Mouse (Mus musculus): ENCODE measurements around the gene Cdc14a.

Gene Cdc14a

GRCm38 (mm10) chr3:116329976-116330375 lies 93.9 kb downstream of the Cdc14a start:
- DNase-seq (ENCODE audit: low read depth, low spot score) = no peak

GRCm38 (mm10) chr3:116329023-116329762 lies 94.6 kb downstream of the Cdc14a start:
- no peak for DNase-seq (ENCODE audit: low read depth, low spot score)

- DNase-seq (ENCODE audit: low read depth, low spot score) = no peak
Measured at GRCm38 (mm10) chr3:116327616-116328004, 96.2 kb downstream of the Cdc14a start.

- peak; percentile 87 for DNase-seq (ENCODE audit: low read depth, low spot score)
Measured at GRCm38 (mm10) chr3:116327001-116327615, 96.7 kb downstream of the Cdc14a start.

- DNase-seq (ENCODE audit: low read depth, low spot score) = no peak
Measured at GRCm38 (mm10) chr3:116325501-116325900, 98.3 kb downstream of the Cdc14a start.

GRCm38 (mm10) chr3:116319696-116320095 lies 104.1 kb downstream of the Cdc14a start:
- no peak for DNase-seq (ENCODE audit: low read depth, low spot score)

GRCm38 (mm10) chr3:116311838-116312237 lies 112.0 kb downstream of the Cdc14a start:
- no peak for DNase-seq (ENCODE audit: low read depth, low spot score)

- DNase-seq (ENCODE audit: low read depth, low spot score) = no peak
Measured at GRCm38 (mm10) chr3:116311173-116311572, 112.7 kb downstream of the Cdc14a start.

- DNase-seq (ENCODE audit: low read depth, low spot score) = no peak
Measured at GRCm38 (mm10) chr3:116310672-116311071, 113.2 kb downstream of the Cdc14a start.

- DNase-seq (ENCODE audit: low read depth, low spot score) = no peak
Measured at GRCm38 (mm10) chr3:116310033-116310432, 113.8 kb downstream of the Cdc14a start.

- no peak for DNase-seq (ENCODE audit: low read depth, low spot score)
Measured at GRCm38 (mm10) chr3:116304800-116305753, 118.8 kb downstream of the Cdc14a start.

GRCm38 (mm10) chr3:116302581-116302980 lies 121.3 kb downstream of the Cdc14a start:
- DNase-seq (ENCODE audit: low read depth, low spot score) = no peak

GRCm38 (mm10) chr3:116301754-116302153 lies 122.1 kb downstream of the Cdc14a start:
- DNase-seq (ENCODE audit: low read depth, low spot score) = no peak

GRCm38 (mm10) chr3:116298727-116299126 lies 125.1 kb downstream of the Cdc14a start:
- DNase-seq (ENCODE audit: low read depth, low spot score) = no peak

- DNase-seq (ENCODE audit: low read depth, low spot score) = no peak
Measured at GRCm38 (mm10) chr3:116298003-116298402, 125.8 kb downstream of the Cdc14a start.

GRCm38 (mm10) chr3:116297170-116297569 lies 126.7 kb downstream of the Cdc14a start:
- no peak for DNase-seq (ENCODE audit: low read depth, low spot score)

GRCm38 (mm10) chr3:116290041-116290815 lies 133.6 kb downstream of the Cdc14a start:
- no peak for DNase-seq (ENCODE audit: low read depth, low spot score)

- DNase-seq (ENCODE audit: low read depth, low spot score) = no peak
Measured at GRCm38 (mm10) chr3:116288833-116289232, 135.0 kb downstream of the Cdc14a start.

- no peak for DNase-seq (ENCODE audit: low read depth, low spot score)
Measured at GRCm38 (mm10) chr3:116284735-116285134, 139.1 kb downstream of the Cdc14a start.

- no peak for DNase-seq (ENCODE audit: low read depth, low spot score)
Measured at GRCm38 (mm10) chr3:116283996-116284395, 139.8 kb downstream of the Cdc14a start.

- DNase-seq (ENCODE audit: low read depth, low spot score) = no peak
Measured at GRCm38 (mm10) chr3:116281663-116282062, 142.2 kb downstream of the Cdc14a start.

Data from CD4-positive, CD25-positive, alpha-beta regulatory T cell, adult 2 months (primary cell).